Mouse (Mus musculus) limb, embryonic 12.5 days (tissue): ENCODE data around the gene Fto. TPM values are rescaled to one million over a fixed set of nuclear protein-coding genes. Genes with fewer than 3 reads are reported as not detected.

Source experiments
- ATAC-seq: fragments of 200-750 bp; cut with Nextera tagmentation; 2 replicates; pipeline ENCODE4 v1.8.0; 2017; ENCODE audit warnings: low read depth, moderate TSS enrichment; ENCODE audit not compliant: insufficient number of reproducible peaks, insufficient read depth, low FRiP score, low TSS enrichment
- H3K27ac ChIP-seq: fragments of 300-500 bp; sonication (generic); 2 replicates; pipeline ENCODE4 v1.5.1; 2016; ENCODE audit warnings: mild to moderate bottlenecking, moderate library complexity
- H3K27me3 ChIP-seq: fragments of 300-500 bp; sonication (generic); 2 replicates; pipeline ENCODE4 v1.6.1; 2016; ENCODE audit warnings: mild to moderate bottlenecking, moderate library complexity
- H3K36me3 ChIP-seq: fragments of 300-500 bp; sonication (generic); 2 replicates; pipeline ENCODE4 v1.6.1; 2016; ENCODE audit warnings: mild to moderate bottlenecking, moderate library complexity
- H3K4me1 ChIP-seq: fragments of 300-500 bp; sonication (generic); replicated peaks from 2 replicates; pipeline ENCODE4 v1.6.1; 2016
- H3K4me2 ChIP-seq: fragments of 300-500 bp; sonication (generic); 2 replicates; pipeline ENCODE4 v1.6.1; 2016; ENCODE audit warnings: mild to moderate bottlenecking, moderate library complexity
- H3K4me3 ChIP-seq: fragments of 300-500 bp; sonication (generic); replicated peaks from 2 replicates; pipeline ENCODE4 v1.5.1; 2016; ENCODE audit warnings: mild to moderate bottlenecking
- H3K9ac ChIP-seq: fragments of 300-500 bp; sonication (generic); replicated peaks from 2 replicates; pipeline ENCODE4 v1.6.1; 2016; ENCODE audit warnings: mild to moderate bottlenecking, moderate library complexity
- H3K9me3 ChIP-seq: fragments of 300-500 bp; sonication (generic); 2 replicates; pipeline ENCODE4 v1.6.1; 2016; ENCODE audit warnings: mild to moderate bottlenecking, moderate library complexity
- WGBS: fragments of 180-500 bp; shearing (Covaris S2); methylation state at CpG from one replicate; pipeline ENCODE4 v1.1.7; 2016; 5-methylcytosine and 5-hydroxymethylcytosine counted together
- polyA plus RNA-seq: library from polyadenylated mRNA; unstranded; fragments of >200 nt; fragmentation: Nextera tagmentation; extraction: Ambion mirVana; gene quantifications from 2 replicates; pipeline ENCODE4 v1.2.1, GENCODE M21; 2016

The Fto gene
- polyA plus RNA-seq, 1 experiment from 2014 or later, result 92.1 TPM

- H3K9ac ChIP-seq, result no peak overlapping the region
- H3K4me1 ChIP-seq, result 0 out of 2 replicates have a peak, but pooled peaks cover 6% of the 10 kb centered on the region
- no peaks in the 10 kb centered on the region for H3K36me3 ChIP-seq
- peaks cover 66% of the 10 kb centered on the region for H3K27me3 ChIP-seq
- H3K9me3 ChIP-seq, result no peaks in the 10 kb centered on the region
- H3K4me2 ChIP-seq, result no peak overlapping the region
- no peak overlapping the region for H3K27ac ChIP-seq
- WGBS, result 24% methylated on average over 14 of the region's 14 CpGs
- no peak overlapping the region for H3K4me3 ChIP-seq
- ATAC-seq, result no peak
These were observed 286.1 kb downstream of the Fto start for GRCm38 (mm10) chr8:91599349-91599837.

GRCm38 (mm10) chr8:91603751-91604150, 290.4 kb downstream of the Fto start:
- H3K9ac ChIP-seq, result no peak overlapping the region
- H3K4me2 ChIP-seq, result no peak overlapping the region
- no peak for ATAC-seq
- H3K4me3 ChIP-seq, result no peak overlapping the region
- H3K36me3 ChIP-seq, result no peaks in the 10 kb centered on the region
- H3K27ac ChIP-seq, result no peak overlapping the region
- H3K27me3 ChIP-seq, result peaks cover 69% of the 10 kb centered on the region
- WGBS, result 93% methylated on average over 9 of the region's 9 CpGs
- no peaks in the 10 kb centered on the region for H3K9me3 ChIP-seq
- peaks cover 21% of the 10 kb centered on the region for H3K4me1 ChIP-seq

GRCm38 (mm10) chr8:91605901-91606300, 292.6 kb downstream of the Fto start:
- no peak for ATAC-seq
- WGBS, result 72% methylated on average over 8 of the region's 8 CpGs
- Histone ChIP-seq H3K4me1 (peaks cover 17% of the 10 kb centered on the region), H3K4me2 (no peak overlapping the region), H3K27me3 (peaks cover 75% of the 10 kb centered on the region), H3K9me3 (no peaks in the 10 kb centered on the region), H3K27ac (no peak overlapping the region), H3K9ac (no peak overlapping the region), H3K36me3 (no peaks in the 10 kb centered on the region), H3K4me3 (no peak overlapping the region)

GRCm38 (mm10) chr8:91607091-91607490, 293.8 kb downstream of the Fto start:
- no peak for ATAC-seq
- no peak overlapping the region for H3K9ac ChIP-seq
- no peak overlapping the region for H3K27ac ChIP-seq
- no peak overlapping the region for H3K4me3 ChIP-seq
- H3K4me2 ChIP-seq, result no peak overlapping the region
- no peaks in the 10 kb centered on the region for H3K9me3 ChIP-seq
- H3K27me3 ChIP-seq, result peaks cover 85% of the 10 kb centered on the region
- WGBS, result 92% methylated on average over 5 of the region's 5 CpGs
- H3K36me3 ChIP-seq, result no peaks in the 10 kb centered on the region
- peaks cover 29% of the 10 kb centered on the region for H3K4me1 ChIP-seq

GRCm38 (mm10) chr8:91611191-91611590, 297.9 kb downstream of the Fto start:
- Histone ChIP-seq H3K9me3 (no peaks in the 10 kb centered on the region), H3K27me3 (peaks cover 85% of the 10 kb centered on the region), H3K4me2 (no peak overlapping the region), H3K9ac (no peak overlapping the region), H3K4me1 (peaks cover 65% of the 10 kb centered on the region), H3K4me3 (no peak overlapping the region), H3K27ac (no peak overlapping the region), H3K36me3 (no peaks in the 10 kb centered on the region)
- ATAC-seq, result no peak
- 49% methylated on average over 7 of the region's 7 CpGs for WGBS

- no peaks in the 10 kb centered on the region for H3K9me3 ChIP-seq
- H3K27me3 ChIP-seq, result peaks cover 86% of the 10 kb centered on the region
- 29% methylated on average over 14 of the region's 14 CpGs for WGBS
- H3K9ac ChIP-seq, result no peak overlapping the region
- peak overlapping the region; percentile 27 for H3K4me2 ChIP-seq
- peaks cover 63% of the 10 kb centered on the region for H3K4me1 ChIP-seq
- no peaks in the 10 kb centered on the region for H3K36me3 ChIP-seq
- H3K4me3 ChIP-seq, result no peak overlapping the region
- H3K27ac ChIP-seq, result no peak overlapping the region
- no peak for ATAC-seq
These were observed 298.5 kb downstream of the Fto start for GRCm38 (mm10) chr8:91611723-91612362.

GRCm38 (mm10) chr8:91612387-91613130, 299.2 kb downstream of the Fto start:
- peak overlapping the region; percentile 27 for H3K4me2 ChIP-seq
- ATAC-seq, result no peak
- peaks cover 58% of the 10 kb centered on the region for H3K4me1 ChIP-seq

GRCm38 (mm10) chr8:91613603-91614002, 300.3 kb downstream of the Fto start:
- Histone ChIP-seq H3K36me3 (no peaks in the 10 kb centered on the region), H3K9ac (no peak overlapping the region), H3K4me2 (no peak overlapping the region), H3K27ac (no peak overlapping the region), H3K4me1 (peaks cover 58% of the 10 kb centered on the region), H3K27me3 (peaks cover 88% of the 10 kb centered on the region), H3K9me3 (no peaks in the 10 kb centered on the region), H3K4me3 (no peak overlapping the region)
- 3% methylated on average over 9 of the region's 9 CpGs for WGBS
- peak; percentile 80; the same call in 1 of the 2 replicates for ATAC-seq

More at GRCm38 (mm10) chr8:91612387-91613130, 299.2 kb downstream of the Fto start:
- H3K27me3 ChIP-seq, result peaks cover 87% of the 10 kb centered on the region
- no peaks in the 10 kb centered on the region for H3K9me3 ChIP-seq
- no peak overlapping the region for H3K27ac ChIP-seq
- 13% methylated on average over 18 of the region's 18 CpGs for WGBS
- no peaks in the 10 kb centered on the region for H3K36me3 ChIP-seq
- H3K4me3 ChIP-seq, result no peak overlapping the region
- no peak overlapping the region for H3K9ac ChIP-seq

GRCm38 (mm10) chr8:91615196-91615595, 301.9 kb downstream of the Fto start:
- Histone ChIP-seq H3K9ac (no peak overlapping the region), H3K36me3 (no peaks in the 10 kb centered on the region), H3K4me1 (peaks cover 58% of the 10 kb centered on the region), H3K9me3 (no peaks in the 10 kb centered on the region), H3K27me3 (peaks cover 90% of the 10 kb centered on the region), H3K4me3 (no peak overlapping the region), H3K27ac (no peak overlapping the region), H3K4me2 (no peak overlapping the region; the same call in 1 of the 2 replicates)
- no peak for ATAC-seq
- WGBS, result 53% methylated on average over 8 of the region's 8 CpGs

GRCm38 (mm10) chr8:91615781-91616683, 302.7 kb downstream of the Fto start:
- H3K4me1 ChIP-seq, result peaks cover 55% of the 10 kb centered on the region
- H3K4me2 ChIP-seq, result no peak overlapping the region
- H3K36me3 ChIP-seq, result no peaks in the 10 kb centered on the region
- 65% methylated on average over 11 of the region's 11 CpGs for WGBS
- no peak overlapping the region for H3K27ac ChIP-seq
- H3K9me3 ChIP-seq, result no peaks in the 10 kb centered on the region
- peaks cover 89% of the 10 kb centered on the region for H3K27me3 ChIP-seq
- ATAC-seq, result no peak
- no peak overlapping the region for H3K4me3 ChIP-seq
- H3K9ac ChIP-seq, result no peak overlapping the region

- WGBS, result 61% methylated on average over 5 of the region's 5 CpGs
- Histone ChIP-seq H3K4me2 (no peak overlapping the region), H3K27ac (no peak overlapping the region), H3K27me3 (peaks cover 88% of the 10 kb centered on the region), H3K36me3 (no peaks in the 10 kb centered on the region), H3K4me1 (peaks cover 43% of the 10 kb centered on the region), H3K9me3 (no peaks in the 10 kb centered on the region), H3K9ac (no peak overlapping the region), H3K4me3 (no peak overlapping the region)
- ATAC-seq, result no peak
These were observed 304.4 kb downstream of the Fto start for GRCm38 (mm10) chr8:91617772-91618171.
